Mouse (Mus musculus) stomach, embryonic 14.5 days (tissue): Measurements from ENCODE around the gene Ackr3. TPM values are rescaled to one million over a fixed set of nuclear protein-coding genes. Genes with fewer than 3 reads are reported as not detected.

Experiments
- ATAC-seq: fragments of 200-750 bp; cut with Nextera tagmentation; 2 replicates; pipeline ENCODE4 v1.8.0; 2017; ENCODE audit warnings: low read depth, moderate TSS enrichment; ENCODE audit not compliant: insufficient number of reproducible peaks, insufficient read depth, low FRiP score
- H3K27ac ChIP-seq: fragments of 300-500 bp; sonication (generic); 2 replicates; pipeline ENCODE4 v1.5.1; 2014; ENCODE audit warnings: mild to moderate bottlenecking, low read length, moderate library complexity, mixed read lengths
- H3K27me3 ChIP-seq: fragments of 300-500 bp; sonication (generic); 2 replicates; pipeline ENCODE4 v1.6.1; 2014; ENCODE audit warnings: low read length, control low read depth, mixed read lengths; ENCODE audit not compliant: control insufficient read depth, insufficient read depth
- H3K36me3 ChIP-seq: fragments of 300-500 bp; sonication (generic); 2 replicates; pipeline ENCODE4 v1.6.1; 2014; ENCODE audit warnings: mild to moderate bottlenecking, control low read depth, low read length, moderate library complexity, mixed read lengths; ENCODE audit not compliant: control insufficient read depth, insufficient read depth
- H3K4me1 ChIP-seq: fragments of 300-500 bp; sonication (generic); 2 replicates; pipeline ENCODE4 v1.6.1; 2014; ENCODE audit warnings: low read length, control low read depth, mixed read lengths; ENCODE audit not compliant: control insufficient read depth, insufficient read depth
- H3K4me2 ChIP-seq: fragments of 300-500 bp; sonication (generic); replicated peaks from 2 replicates; pipeline ENCODE4 v1.6.1; 2014; ENCODE audit warnings: low read depth, low read length, control low read depth
- H3K4me3 ChIP-seq: fragments of 300-500 bp; sonication (generic); 2 replicates; pipeline ENCODE4 v1.5.1; 2014; ENCODE audit warnings: low read depth, low read length, control low read depth
- H3K9ac ChIP-seq: fragments of 300-500 bp; sonication (generic); replicated peaks from 2 replicates; pipeline ENCODE4 v1.6.1; 2014; ENCODE audit warnings: low read depth, mild to moderate bottlenecking, control low read depth, low read length, moderate library complexity, mixed read lengths
- H3K9me3 ChIP-seq: fragments of 300-500 bp; sonication (generic); 2 replicates; pipeline ENCODE4 v1.6.1; 2016; ENCODE audit warnings: low read depth, low read length, control low read depth; ENCODE audit not compliant: control insufficient read depth
- WGBS: fragments of 180-500 bp; shearing (Covaris S2); extraction: QIAGEN DNeasy Blood & Tissue Kit; methylation state at CpG from one replicate; pipeline ENCODE4 v1.1.7; 2014; 5-methylcytosine and 5-hydroxymethylcytosine counted together
- polyA plus RNA-seq: library from polyadenylated mRNA; unstranded; fragments of >200 nt; fragmentation: Nextera tagmentation; extraction: Ambion mirVana; gene quantifications from 2 replicates; pipeline ENCODE4 v1.2.1, GENCODE M21; 2014

The Ackr3 gene
- polyA plus RNA-seq, 1 experiment from 2014 or later, result 37.0 TPM

- peaks cover 12% of the 10 kb centered on the region for H3K4me1 ChIP-seq
- WGBS, result 96% methylated on average over 12 of the region's 12 CpGs
Measured at GRCm38 (mm10) chr1:90214021-90214420, 10.2 kb downstream of the Ackr3 start.

DNA sequence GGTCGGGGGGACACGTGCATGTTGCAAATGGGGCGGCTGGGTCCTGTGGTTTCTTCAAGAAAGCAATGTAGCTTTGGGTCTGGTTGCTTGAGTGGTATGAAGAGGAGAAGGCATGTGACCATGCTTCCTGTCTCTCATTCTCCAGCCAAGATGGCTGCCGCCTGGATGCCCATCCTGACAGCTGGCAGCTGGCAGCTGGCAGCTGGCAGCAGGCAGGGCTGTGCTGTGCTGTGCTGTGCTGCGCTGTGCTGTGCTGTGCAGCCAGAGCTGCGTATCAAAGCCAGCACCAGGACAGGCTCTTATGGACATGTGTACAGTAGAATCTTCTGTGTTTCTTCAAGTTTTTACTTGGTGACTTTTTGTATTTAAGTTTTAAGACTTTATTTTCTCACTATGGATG lies 11.1 kb downstream of the Ackr3 start:
- no peak for ATAC-seq
- 77% methylated on average over 6 of the region's 6 CpGs for WGBS

More at GRCm38 (mm10) chr1:90214021-90214420, 10.2 kb downstream of the Ackr3 start:
- H3K27ac ChIP-seq, result no peak overlapping the region
- peaks cover 23% of the 10 kb centered on the region for H3K36me3 ChIP-seq
- no peak overlapping the region for H3K4me3 ChIP-seq
- no peak overlapping the region for H3K9ac ChIP-seq
- ATAC-seq, result no peak
- H3K27me3 ChIP-seq, result no peaks in the 10 kb centered on the region
- no peak overlapping the region for H3K4me2 ChIP-seq
- H3K9me3 ChIP-seq, result peaks cover 4% of the 10 kb centered on the region; the same call in 1 of the 2 replicates

GRCm38 (mm10) chr1:90215881-90216280 lies 12.1 kb downstream of the Ackr3 start:
- Histone ChIP-seq H3K9me3 (peaks cover 4% of the 10 kb centered on the region; the same call in 1 of the 2 replicates), H3K4me2 (no peak overlapping the region), H3K27me3 (no peaks in the 10 kb centered on the region), H3K9ac (no peak overlapping the region), H3K27ac (no peak overlapping the region), H3K36me3 (peaks cover 23% of the 10 kb centered on the region), H3K4me1 (peaks cover 3% of the 10 kb centered on the region; the same call in 1 of the 2 replicates), H3K4me3 (no peak overlapping the region)
- WGBS, result 49% methylated on average over 2 of the region's 2 CpGs
- ATAC-seq, result no peak

More for the DNA sequence above, 11.1 kb downstream of the Ackr3 start:
- Histone ChIP-seq H3K27ac (no peak overlapping the region), H3K9me3 (peaks cover 4% of the 10 kb centered on the region; the same call in 1 of the 2 replicates), H3K27me3 (no peaks in the 10 kb centered on the region), H3K4me1 (peaks cover 5% of the 10 kb centered on the region), H3K9ac (no peak overlapping the region), H3K4me3 (no peak overlapping the region), H3K4me2 (no peak overlapping the region), H3K36me3 (peaks cover 23% of the 10 kb centered on the region)

- no peak overlapping the region for H3K27ac ChIP-seq
- no peak for ATAC-seq
- peaks cover 3% of the 10 kb centered on the region; the same call in 1 of the 2 replicates for H3K4me1 ChIP-seq
- H3K27me3 ChIP-seq, result no peaks in the 10 kb centered on the region
- peaks cover 23% of the 10 kb centered on the region for H3K36me3 ChIP-seq
- H3K4me2 ChIP-seq, result no peak overlapping the region
- no peak overlapping the region for H3K4me3 ChIP-seq
- peaks cover 4% of the 10 kb centered on the region; the same call in 1 of the 2 replicates for H3K9me3 ChIP-seq
- WGBS, result 61% methylated on average over 1 of the region's 1 CpGs
- H3K9ac ChIP-seq, result no peak overlapping the region
Measured at GRCm38 (mm10) chr1:90216395-90216794, 12.6 kb downstream of the Ackr3 start.

- Histone ChIP-seq H3K4me2 (no peak overlapping the region), H3K36me3 (peaks cover 10% of the 10 kb centered on the region; the same call in 1 of the 2 replicates), H3K27ac (no peak overlapping the region), H3K9ac (no peak overlapping the region), H3K27me3 (no peaks in the 10 kb centered on the region), H3K4me1 (peaks cover 3% of the 10 kb centered on the region; the same call in 1 of the 2 replicates), H3K4me3 (no peak overlapping the region), H3K9me3 (peaks cover 4% of the 10 kb centered on the region; the same call in 1 of the 2 replicates)
- no peak for ATAC-seq
- WGBS, result 42% methylated on average over 9 of the region's 9 CpGs
Measured at GRCm38 (mm10) chr1:90220280-90220679, 16.5 kb downstream of the Ackr3 start.

GRCm38 (mm10) chr1:90220844-90221243 lies 17.1 kb downstream of the Ackr3 start:
- H3K4me2 ChIP-seq, result no peak overlapping the region
- H3K27ac ChIP-seq, result no peak overlapping the region
- peaks cover 4% of the 10 kb centered on the region; the same call in 1 of the 2 replicates for H3K9me3 ChIP-seq
- WGBS, result 88% methylated on average over 4 of the region's 4 CpGs
- no peak for ATAC-seq
- H3K36me3 ChIP-seq, result peaks cover 5% of the 10 kb centered on the region; the same call in 1 of the 2 replicates
- H3K27me3 ChIP-seq, result no peaks in the 10 kb centered on the region
- no peak overlapping the region for H3K4me3 ChIP-seq
- no peak overlapping the region for H3K9ac ChIP-seq
- peaks cover 3% of the 10 kb centered on the region; the same call in 1 of the 2 replicates for H3K4me1 ChIP-seq

DNA sequence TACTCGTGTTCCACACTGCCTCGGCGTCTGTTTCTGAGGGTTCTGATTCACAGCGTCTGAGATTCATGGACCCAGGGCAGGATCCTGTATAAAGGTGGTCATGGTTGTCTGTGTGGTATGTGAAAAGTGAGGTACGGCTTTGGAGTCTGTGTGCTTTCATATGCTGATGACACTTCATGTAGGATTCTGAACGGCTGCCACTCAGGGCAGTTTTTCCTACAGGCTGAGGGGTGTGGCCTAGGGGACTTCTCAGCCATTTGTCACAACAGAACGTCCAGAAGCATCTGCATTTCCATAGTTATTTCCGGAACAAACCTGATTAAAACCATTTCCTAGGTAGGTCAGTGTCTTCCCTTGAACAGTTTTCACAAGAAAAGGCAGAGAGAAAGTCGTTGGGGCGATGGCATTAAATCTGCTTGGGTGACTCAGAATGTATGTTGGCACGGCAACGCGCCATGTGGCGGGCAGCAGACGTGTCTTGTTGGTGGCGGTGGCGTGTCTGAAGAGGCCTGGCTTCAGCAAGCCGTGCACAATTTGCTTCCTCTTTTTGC lies 18.1 kb downstream of the Ackr3 start:
- ATAC-seq, result no peak
- H3K9me3 ChIP-seq, result peaks cover 4% of the 10 kb centered on the region; the same call in 1 of the 2 replicates
- H3K9ac ChIP-seq, result no peak overlapping the region
- no peak overlapping the region for H3K4me3 ChIP-seq
- no peak overlapping the region for H3K27ac ChIP-seq
- no peaks in the 10 kb centered on the region for H3K27me3 ChIP-seq
- WGBS, result 75% methylated on average over 18 of the region's 18 CpGs
- peaks cover 1% of the 10 kb centered on the region; the same call in 1 of the 2 replicates for H3K4me1 ChIP-seq
- no peak overlapping the region for H3K4me2 ChIP-seq
- no peaks in the 10 kb centered on the region for H3K36me3 ChIP-seq

DNA sequence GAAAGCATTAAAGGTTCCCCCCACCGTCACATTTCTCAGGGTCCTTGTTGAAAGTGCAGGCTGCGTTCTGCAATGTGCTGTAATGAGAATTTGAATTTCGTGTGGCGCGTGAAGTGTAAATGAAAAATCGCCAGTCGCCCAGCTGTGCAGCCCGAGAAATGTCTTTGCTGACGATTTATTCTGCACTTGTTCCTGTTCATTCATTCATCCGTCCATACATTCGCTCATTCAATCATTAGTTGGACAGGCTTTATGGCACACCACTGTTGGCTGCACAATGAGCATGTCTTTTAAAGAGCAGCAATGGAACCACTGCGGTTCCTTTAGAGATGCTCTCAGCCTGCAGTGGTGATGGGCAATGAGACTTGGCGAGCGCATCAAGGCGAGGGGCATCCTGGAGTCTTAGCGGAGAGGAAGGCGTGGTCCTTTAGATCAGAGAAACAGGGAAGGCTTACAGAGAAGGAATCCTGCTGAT lies 18.7 kb downstream of the Ackr3 start:
- H3K9ac ChIP-seq, result no peak overlapping the region
- WGBS, result 75% methylated on average over 17 of the region's 17 CpGs

More for the DNA sequence above, 18.7 kb downstream of the Ackr3 start:
- Histone ChIP-seq H3K27ac (no peak overlapping the region), H3K4me1 (peaks cover under 1% of the 10 kb centered on the region; the same call in 1 of the 2 replicates), H3K27me3 (no peaks in the 10 kb centered on the region), H3K4me2 (no peak overlapping the region), H3K36me3 (no peaks in the 10 kb centered on the region), H3K9me3 (peaks cover 4% of the 10 kb centered on the region; the same call in 1 of the 2 replicates), H3K4me3 (no peak overlapping the region)
- no peak for ATAC-seq
